ENCODE assay signal across 11 mouse cellular contexts in genomic region chr16:37292593-37292992, GRCm38 (mm10).
DNase-seq lines count a peak whose midpoint lies in the region; ATAC-seq and TF ChIP-seq lines count a peak whose summit lies in the region.
"Had no signal": no experiment of that assay in that cellular context is flagged by ENCODE, and none has a peak within 500 bp of the region (broad histone marks: within the 10 kb centered on the region; RNA-seq: fewer than 3 reads in every experiment).

No protein-coding gene starts in this region.

- no peak overlapping the region for H3K27ac ChIP-seq in heart, postnatal 0 days (ENCODE audit: low read depth)
- no peak overlapping the region for H3K27ac ChIP-seq in heart, embryonic 10.5 days
- H3K27ac ChIP-seq in midbrain, postnatal 0 days (ENCODE audit: low read depth, low read length) = no peak overlapping the region
- H3K27ac ChIP-seq in midbrain, embryonic 16.5 days (ENCODE audit: low read length) = no peak overlapping the region
- no peak overlapping the region for H3K27ac ChIP-seq in kidney, embryonic 14.5 days (ENCODE audit: low read depth, low read length)
- H3K27ac ChIP-seq: liver, embryonic 15.5 days had no signal

- no peaks in the 10 kb centered on the region for H3K4me1 ChIP-seq in heart, postnatal 0 days (ENCODE audit: control insufficient read depth, insufficient read depth)
- H3K4me1 ChIP-seq in heart, embryonic 10.5 days = no peaks in the 10 kb centered on the region
- H3K4me1 ChIP-seq in midbrain, postnatal 0 days (ENCODE audit: insufficient read depth, low read length) = no peaks in the 10 kb centered on the region
- no peaks in the 10 kb centered on the region for H3K4me1 ChIP-seq in midbrain, embryonic 16.5 days (ENCODE audit: control insufficient read depth, insufficient read depth, low read length)
- H3K4me1 ChIP-seq in kidney, embryonic 14.5 days (ENCODE audit: control insufficient read depth, insufficient read depth, low read length) = no peaks in the 10 kb centered on the region
- H3K4me1 ChIP-seq: liver, embryonic 15.5 days had no signal

- H3K9ac ChIP-seq in heart, postnatal 0 days (replicated peaks; ENCODE audit: low read depth, low read length) = no peak overlapping the region
- H3K9ac ChIP-seq in midbrain, postnatal 0 days (replicated peaks; ENCODE audit: low read length, poor library complexity, severe bottlenecking) = no peak overlapping the region
- no peak overlapping the region for H3K9ac ChIP-seq in midbrain, embryonic 16.5 days (ENCODE audit: low read depth, low read length)
- H3K9ac ChIP-seq in kidney, embryonic 14.5 days (ENCODE audit: low read depth, low read length) = no peak overlapping the region
- H3K9ac ChIP-seq: liver, embryonic 15.5 days had no signal

- peak; percentile 60 for TF ChIP-seq CTCF in heart, postnatal 0 days (IDR thresholded peaks at IDR 0.05; ENCODE audit: low read depth)
- peak; percentile 70 for TF ChIP-seq CTCF in midbrain, postnatal 0 days (IDR thresholded peaks at IDR 0.05)

- no peak overlapping the region for H3K4me3 ChIP-seq in heart, postnatal 0 days (ENCODE audit: low read depth, low read length)
- no peak overlapping the region for H3K4me3 ChIP-seq in heart, embryonic 10.5 days
- H3K4me3 ChIP-seq in midbrain, postnatal 0 days (ENCODE audit: low read depth, low read length) = no peak overlapping the region
- no peak overlapping the region for H3K4me3 ChIP-seq in midbrain, embryonic 16.5 days (ENCODE audit: low read depth, low read length)
- H3K4me3 ChIP-seq in kidney, embryonic 14.5 days (ENCODE audit: low read length) = no peak overlapping the region
- H3K4me3 ChIP-seq: liver, embryonic 15.5 days had no signal

- no peaks in the 10 kb centered on the region for H3K27me3 ChIP-seq in heart, postnatal 0 days (ENCODE audit: control insufficient read depth, insufficient read depth, low read length)
- H3K27me3 ChIP-seq in heart, embryonic 10.5 days (ENCODE audit: insufficient read depth, poor library complexity, severe bottlenecking) = no peaks in the 10 kb centered on the region
- no peaks in the 10 kb centered on the region for H3K27me3 ChIP-seq in midbrain, postnatal 0 days (ENCODE audit: insufficient read depth, low read length)
- H3K27me3 ChIP-seq in midbrain, embryonic 16.5 days (ENCODE audit: control insufficient read depth, insufficient read depth, low read depth, low read length) = no peaks in the 10 kb centered on the region
- no peaks in the 10 kb centered on the region for H3K27me3 ChIP-seq in kidney, embryonic 14.5 days (ENCODE audit: control insufficient read depth, insufficient read depth, low read length)
- H3K27me3 ChIP-seq: liver, embryonic 15.5 days had no signal

- 60% methylated on average over 1 of the region's 1 CpGs for WGBS in heart, postnatal 0 days
- 62% methylated on average over 1 of the region's 1 CpGs for WGBS in heart, embryonic 10.5 days
- WGBS in midbrain, postnatal 0 days = 56% methylated on average over 1 of the region's 1 CpGs
- 100% methylated on average over 1 of the region's 1 CpGs for WGBS in midbrain, embryonic 16.5 days
- 46% methylated on average over 1 of the region's 1 CpGs for WGBS in kidney, embryonic 14.5 days

- ATAC-seq in heart, postnatal 0 days (ENCODE audit: insufficient read depth, low read depth) = no peak
- ATAC-seq in midbrain, postnatal 0 days (ENCODE audit: low FRiP score) = no peak
- ATAC-seq in midbrain, embryonic 16.5 days = no peak
- no peak; the same call in 1 of the 2 replicates for ATAC-seq in frontal cortex, adult (ENCODE audit: low TSS enrichment)
- no peak for ATAC-seq in kidney, embryonic 14.5 days (ENCODE audit: low FRiP score, low TSS enrichment)

- no peak for TF ChIP-seq EP300 in heart, postnatal 0 days (IDR thresholded peaks at IDR 0.05; ENCODE audit: low read depth)

- H3K4me2 ChIP-seq in heart, postnatal 0 days (ENCODE audit: low read depth, low read length) = no peak overlapping the region
- H3K4me2 ChIP-seq in midbrain, postnatal 0 days (ENCODE audit: low read depth, low read length, poor library complexity, severe bottlenecking) = no peak overlapping the region
- H3K4me2 ChIP-seq in midbrain, embryonic 16.5 days (ENCODE audit: low read length) = no peak overlapping the region
- no peak overlapping the region for H3K4me2 ChIP-seq in kidney, embryonic 14.5 days (replicated peaks; ENCODE audit: low read depth, low read length)
- H3K4me2 ChIP-seq: liver, embryonic 15.5 days had no signal

- no peaks in the 10 kb centered on the region for H3K9me3 ChIP-seq in heart, postnatal 0 days (replicated peaks; ENCODE audit: control insufficient read depth, low read length)
- no peaks in the 10 kb centered on the region for H3K9me3 ChIP-seq in heart, embryonic 10.5 days
- no peaks in the 10 kb centered on the region for H3K9me3 ChIP-seq in midbrain, postnatal 0 days (ENCODE audit: low read length)
- H3K9me3 ChIP-seq in midbrain, embryonic 16.5 days (replicated peaks; ENCODE audit: control insufficient read depth, low read length, poor library complexity, severe bottlenecking) = no peaks in the 10 kb centered on the region
- no peaks in the 10 kb centered on the region for H3K9me3 ChIP-seq in kidney, embryonic 14.5 days (ENCODE audit: control insufficient read depth, low read length)
- H3K9me3 ChIP-seq: liver, embryonic 15.5 days had no signal

- no peaks in the 10 kb centered on the region for H3K36me3 ChIP-seq in heart, postnatal 0 days (replicated peaks; ENCODE audit: control insufficient read depth, insufficient read depth, low read length)
- H3K36me3 ChIP-seq in heart, embryonic 10.5 days = no peaks in the 10 kb centered on the region
- no peaks in the 10 kb centered on the region for H3K36me3 ChIP-seq in midbrain, postnatal 0 days (ENCODE audit: insufficient read depth, low read length)
- H3K36me3 ChIP-seq in midbrain, embryonic 16.5 days (ENCODE audit: control insufficient read depth, insufficient read depth, low read length) = no peaks in the 10 kb centered on the region
- H3K36me3 ChIP-seq in kidney, embryonic 14.5 days (ENCODE audit: control insufficient read depth, insufficient read depth, low read length) = no peaks in the 10 kb centered on the region
- H3K36me3 ChIP-seq: liver, embryonic 15.5 days had no signal

- DNase-seq in heart, postnatal 0 days (ENCODE audit: low spot score) = peak; percentile 8
- DNase-seq in heart, embryonic 10.5 days (ENCODE audit: low spot score) = no peak
- peak; percentile 43 for DNase-seq in midbrain, postnatal 0 days (ENCODE audit: low spot score)
- DNase-seq in embryo, embryonic 10.5 days (ENCODE audit: low spot score) = peak; percentile 51
- DNase-seq in frontal cortex, postnatal 14 days (ENCODE audit: low spot score in 2 of 2) = no peak
- DNase-seq: heart, adult 18-20 months; right cerebral cortex, postnatal 14 days had no signal

Comparison
In these comparisons a context has a peak if more than half of its experiments do, and no peak if none do; other contexts are left out.
1. DNase-seq: peak in heart, postnatal 0 days (single experiment), midbrain, postnatal 0 days (single experiment) and embryo, embryonic 10.5 days (single experiment); none in heart, embryonic 10.5 days (single experiment) and frontal cortex, postnatal 14 days (0 of 2).